Mouse (Mus musculus) embryonic facial prominence, embryonic 14.5 days (tissue): ENCODE results near the gene Prm3. TPM values are rescaled to one million over a fixed set of nuclear protein-coding genes. Genes with fewer than 3 reads are reported as not detected.

ENCODE experiments used
- ATAC-seq: fragments of 200-750 bp; cut with Nextera tagmentation; 2 replicates; pipeline ENCODE4 v1.8.0; 2017; ENCODE audit warnings: low read depth, moderate number of reproducible peaks, moderate TSS enrichment
- DNase-seq: peaks from one replicate; pipeline ENCODE4 v3.0.0-alpha.2; 2015; ENCODE audit warnings: low spot score
- H3K27ac ChIP-seq: fragments of 300-500 bp; sonication (generic); replicated peaks from 2 replicates; pipeline ENCODE4 v1.5.1; 2014; ENCODE audit warnings: low read depth, mild to moderate bottlenecking, low read length, moderate library complexity
- H3K27me3 ChIP-seq: fragments of 300-500 bp; sonication (generic); replicated peaks from 2 replicates; pipeline ENCODE4 v1.6.1; 2014; ENCODE audit warnings: low read length; ENCODE audit not compliant: control insufficient read depth, insufficient read depth
- H3K36me3 ChIP-seq: fragments of 300-500 bp; sonication (generic); 2 replicates; pipeline ENCODE4 v1.6.1; 2014; ENCODE audit warnings: low read length, mixed read lengths; ENCODE audit not compliant: control insufficient read depth, insufficient read depth
- H3K4me1 ChIP-seq: fragments of 300-500 bp; sonication (generic); 2 replicates; pipeline ENCODE4 v1.6.1; 2014; ENCODE audit warnings: antibody characterized with exemption, low read length; ENCODE audit not compliant: control insufficient read depth, insufficient read depth
- H3K4me2 ChIP-seq: fragments of 300-500 bp; sonication (generic); 2 replicates; pipeline ENCODE4 v1.6.1; 2014; ENCODE audit warnings: low read depth, mild to moderate bottlenecking, low read length, moderate library complexity, mixed read lengths
- H3K4me3 ChIP-seq: fragments of 300-500 bp; sonication (generic); 2 replicates; pipeline ENCODE4 v1.5.1; 2014; ENCODE audit warnings: low read depth, mild to moderate bottlenecking, low read length
- H3K9ac ChIP-seq: fragments of 300-500 bp; sonication (generic); 2 replicates; pipeline ENCODE4 v1.6.1; 2014; ENCODE audit warnings: low read depth, mild to moderate bottlenecking, low read length, moderate library complexity, mixed read lengths
- H3K9me3 ChIP-seq: fragments of 300-500 bp; sonication (generic); 2 replicates; pipeline ENCODE4 v1.6.1; 2016; ENCODE audit warnings: low read length; ENCODE audit not compliant: control insufficient read depth
- WGBS: fragments of 180-500 bp; shearing (Covaris S2); extraction: QIAGEN DNeasy Blood & Tissue Kit; methylation state at CpG from one replicate; pipeline ENCODE4 v1.1.7; 2014; 5-methylcytosine and 5-hydroxymethylcytosine counted together
- polyA plus RNA-seq: library from polyadenylated mRNA; unstranded; fragments of >200 nt; fragmentation: Nextera tagmentation; extraction: Ambion mirVana; gene quantifications from 2 replicates; pipeline ENCODE4 v1.2.1, GENCODE M21; 2014

Prm3 gene
- polyA plus RNA-seq, 1 experiment from 2014 or later: not detected

DNA sequence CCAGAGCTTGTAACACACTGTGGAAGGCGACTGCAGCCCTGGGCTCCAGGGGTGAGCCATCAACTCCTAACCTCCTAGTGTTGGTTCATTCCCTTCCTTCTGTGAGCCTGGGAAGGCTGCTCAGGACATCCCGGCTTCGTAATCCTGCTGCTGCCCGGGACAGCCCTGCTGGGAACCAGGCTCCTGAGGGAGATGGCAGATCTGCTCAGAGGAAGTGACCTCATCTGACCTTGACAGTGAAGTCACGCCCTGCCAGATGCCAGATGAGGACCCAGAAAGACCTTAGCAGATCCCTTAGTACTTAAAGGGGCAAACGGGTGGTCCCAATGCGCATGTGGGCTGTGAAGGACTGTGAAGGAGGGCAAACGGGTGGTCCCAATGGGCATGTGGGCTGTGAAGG lies 29.5 kb downstream of the Prm3 start:
- H3K27ac ChIP-seq: no peak overlapping the region
- H3K4me3 ChIP-seq: no peak overlapping the region
- 59% methylated on average over 7 of the region's 8 CpGs for WGBS
- no peaks in the 10 kb centered on the region for H3K4me1 ChIP-seq
- ATAC-seq: no peak
- no peaks in the 10 kb centered on the region for H3K27me3 ChIP-seq
- no peak overlapping the region for H3K4me2 ChIP-seq
- H3K9ac ChIP-seq: no peak overlapping the region
- H3K9me3 ChIP-seq: no peaks in the 10 kb centered on the region
- H3K36me3 ChIP-seq: no peaks in the 10 kb centered on the region
- DNase-seq: no peak

DNA sequence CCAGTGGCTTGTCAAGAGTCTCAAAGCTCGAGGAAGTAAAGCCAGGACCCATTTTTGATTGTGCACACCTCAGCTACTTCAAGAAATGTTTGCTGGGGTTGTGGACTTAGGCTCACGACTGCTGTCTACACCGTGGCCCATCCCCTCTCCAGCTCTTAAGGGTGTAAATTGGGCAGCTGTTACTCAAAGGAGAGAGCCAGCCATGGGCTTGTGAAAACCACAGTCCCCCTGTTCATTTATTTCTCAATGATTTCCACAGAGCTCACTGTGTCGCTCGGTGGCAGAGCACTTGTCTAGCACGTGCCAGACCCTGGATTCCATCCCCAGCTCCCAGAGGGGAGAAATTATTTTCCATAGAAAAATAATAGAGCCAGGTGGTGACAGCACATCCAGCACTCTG lies 34.5 kb downstream of the Prm3 start:
- Histone ChIP-seq H3K4me2 (no peak overlapping the region), H3K27ac (no peak overlapping the region), H3K4me3 (no peak overlapping the region), H3K4me1 (no peaks in the 10 kb centered on the region), H3K27me3 (no peaks in the 10 kb centered on the region), H3K9me3 (no peaks in the 10 kb centered on the region), H3K36me3 (no peaks in the 10 kb centered on the region), H3K9ac (no peak overlapping the region)
- 71% methylated on average over 5 of the region's 6 CpGs for whole genome bisulfite sequencing
- ATAC-seq (no peak), DNase-seq (no peak)

DNA sequence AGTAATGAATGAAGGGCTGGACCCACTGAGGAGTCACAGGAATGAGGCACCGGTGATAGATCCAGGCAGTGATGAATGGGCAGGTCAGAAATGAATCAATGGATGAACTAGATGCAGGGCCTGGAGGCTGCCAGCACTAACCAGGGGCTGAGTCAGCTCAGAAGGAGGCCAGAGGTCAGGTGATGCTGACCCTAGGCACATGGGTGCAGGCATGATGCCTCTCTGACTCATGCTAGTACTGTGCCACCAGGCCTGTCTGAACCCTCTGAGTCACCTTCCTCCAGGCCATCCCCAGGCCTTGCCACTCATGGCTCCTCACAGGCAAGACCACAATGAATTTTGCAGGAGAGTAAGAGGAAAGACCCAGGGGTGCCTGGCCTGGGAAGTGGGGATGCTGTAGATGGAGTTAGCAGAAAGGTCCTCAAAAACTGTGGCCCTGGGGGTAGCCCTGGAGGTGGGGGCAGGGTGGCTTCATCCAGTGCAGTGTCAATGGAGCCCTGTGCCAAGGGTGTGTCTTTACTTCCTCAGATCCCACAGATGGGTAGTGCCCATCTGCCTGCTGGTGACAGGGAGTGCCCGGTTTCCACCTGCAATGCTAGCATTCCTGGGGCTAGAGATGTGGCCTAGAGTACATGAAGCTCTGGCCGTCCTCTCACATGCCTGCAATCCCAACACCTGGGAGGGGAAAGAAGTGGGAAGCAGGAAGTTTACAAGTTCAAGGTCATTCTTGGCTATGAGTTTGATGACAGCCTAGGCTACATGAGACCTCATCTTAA lies 36.0 kb downstream of the Prm3 start:
- DNase-seq (no peak), ATAC-seq (no peak)
- Histone ChIP-seq H3K4me3 (no peak overlapping the region), H3K9me3 (no peaks in the 10 kb centered on the region), H3K27ac (no peak overlapping the region), H3K4me1 (no peaks in the 10 kb centered on the region), H3K9ac (no peak overlapping the region), H3K4me2 (no peak overlapping the region), H3K27me3 (no peaks in the 10 kb centered on the region), H3K36me3 (no peaks in the 10 kb centered on the region)
- 87% methylated on average over 3 of the region's 3 CpGs for WGBS

DNA sequence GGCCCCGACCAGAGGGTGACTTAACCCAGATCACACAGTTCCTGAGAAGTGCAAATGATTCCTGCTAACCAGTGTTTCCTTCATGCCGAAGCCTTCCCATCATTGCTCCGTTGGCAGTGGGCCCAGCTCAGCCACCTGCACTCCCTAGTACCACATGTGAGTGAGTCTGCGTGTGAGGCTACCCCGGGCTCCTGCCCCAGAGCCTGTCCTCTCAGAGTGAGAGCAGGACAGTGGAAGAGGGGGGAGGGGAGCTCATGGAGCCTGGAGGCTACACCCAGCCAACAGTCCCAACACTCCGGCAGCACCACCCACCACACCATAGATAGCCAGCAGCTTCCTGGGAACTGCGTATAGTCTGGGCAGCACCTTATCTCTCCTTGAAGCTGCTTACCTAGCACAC lies 40.9 kb downstream of the Prm3 start:
- Histone ChIP-seq H3K4me3 (no peak overlapping the region), H3K4me2 (no peak overlapping the region), H3K36me3 (no peaks in the 10 kb centered on the region), H3K27ac (no peak overlapping the region), H3K9ac (no peak overlapping the region), H3K27me3 (no peaks in the 10 kb centered on the region), H3K4me1 (peaks cover 3% of the 10 kb centered on the region; the same call in 1 of the 2 replicates), H3K9me3 (no peaks in the 10 kb centered on the region)
- DNase-seq (peak; percentile 56), ATAC-seq (peak; percentile 50; the same call in 1 of the 2 replicates)
- 47% methylated on average over 7 of the region's 7 CpGs for WGBS

DNA sequence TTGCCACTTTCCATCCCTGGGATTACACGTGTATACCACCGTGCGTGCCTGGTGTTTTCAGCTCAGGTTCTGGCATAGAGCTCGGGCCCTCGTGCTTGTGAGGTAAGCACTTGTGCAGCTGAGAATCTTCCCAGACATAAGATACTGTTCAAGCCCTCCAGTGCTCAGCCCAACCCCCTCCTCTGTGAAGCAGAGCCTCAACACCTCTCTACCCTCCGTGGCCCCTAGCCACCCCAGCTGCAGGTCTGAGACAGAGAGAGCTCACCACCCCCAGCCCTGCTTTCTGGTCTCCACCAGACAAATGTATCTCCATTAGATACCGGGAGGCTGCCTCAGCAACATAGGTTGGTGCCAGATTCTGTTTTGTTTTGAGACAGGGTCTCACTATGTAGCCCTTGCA lies 41.5 kb downstream of the Prm3 start:
- Histone ChIP-seq H3K27me3 (no peaks in the 10 kb centered on the region), H3K27ac (no peak overlapping the region), H3K4me3 (no peak overlapping the region), H3K9me3 (no peaks in the 10 kb centered on the region), H3K36me3 (no peaks in the 10 kb centered on the region), H3K9ac (no peak overlapping the region), H3K4me2 (no peak overlapping the region), H3K4me1 (peaks cover 3% of the 10 kb centered on the region; the same call in 1 of the 2 replicates)
- 0 out of 2 replicates have a peak, but pooled peaks have one; percentile 24 for ATAC-seq
- no peak for DNase-seq
- WGBS: 56% methylated on average over 7 of the region's 7 CpGs

DNA sequence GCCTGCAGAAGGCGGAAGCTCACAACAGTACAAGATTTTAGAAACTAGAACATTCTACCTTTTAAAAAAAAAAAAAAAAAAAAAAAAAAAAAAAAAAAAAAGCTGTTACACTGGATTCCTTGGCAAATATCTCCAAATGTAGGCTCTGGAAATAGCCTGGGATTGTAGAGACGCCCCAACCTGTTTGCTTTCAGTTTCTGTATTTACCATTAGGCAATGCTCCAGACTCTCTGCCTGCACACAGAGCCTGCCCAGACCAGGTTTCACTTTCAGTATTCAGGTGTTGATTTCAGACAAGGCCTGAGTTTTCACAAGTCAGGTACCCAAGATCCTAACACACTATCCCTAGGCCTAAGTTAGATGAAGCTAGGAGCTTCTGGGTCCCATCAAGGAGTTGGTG lies 49.6 kb downstream of the Prm3 start:
- DNase-seq (peak; percentile 70), ATAC-seq (0 out of 2 replicates have a peak, but pooled peaks have one; percentile 41)
- Histone ChIP-seq H3K9me3 (no peaks in the 10 kb centered on the region), H3K4me2 (no peak overlapping the region), H3K27ac (no peak overlapping the region), H3K36me3 (no peaks in the 10 kb centered on the region), H3K9ac (no peak overlapping the region), H3K4me1 (peaks cover 8% of the 10 kb centered on the region; the same call in 1 of the 2 replicates), H3K27me3 (no peaks in the 10 kb centered on the region), H3K4me3 (no peak overlapping the region)
- 74% methylated on average over 2 of the region's 2 CpGs for WGBS

Other genes with a start within 250 kb of the Prm3 start
- gene Dexi, start 247.9 kb downstream of the Prm3 start, polyA plus RNA-seq: 28.0 and 30.3 TPM in 2 replicates
- 26.8 and 29.6 TPM in 2 replicates for gene Clec16a, start 245.6 kb downstream of the Prm3 start, polyA plus RNA-seq
- gene Socs1, start 5.4 kb downstream of the Prm3 start, polyA plus RNA-seq: 10.8 and 11.4 TPM in 2 replicates
- gene Tnp2, start 2.3 kb downstream of the Prm3 start, polyA plus RNA-seq: not detected in 2 replicates
- not detected in 2 replicates for gene Prm2, start 5.2 kb upstream of the Prm3 start, polyA plus RNA-seq
- not detected in 2 replicates for gene Prm1, start 14.9 kb upstream of the Prm3 start, polyA plus RNA-seq
- gene Gm11172, start 22.0 kb upstream of the Prm3 start, polyA plus RNA-seq: not detected in 2 replicates
- 2.0 and 3.3 TPM in 2 replicates for gene Rmi2, start 44.1 kb upstream of the Prm3 start, polyA plus RNA-seq